Mouse (Mus musculus): Measurements from ENCODE around the gene Gale. TPM values are rescaled to one million over a fixed set of nuclear protein-coding genes. Genes with fewer than 3 reads are reported as not detected.
"Not testable (repeated sequence)": the region's sequence is repeated elsewhere in the genome, so short reads cannot be mapped to it uniquely, and the experiment has no call there.

The Gale gene
- polyA plus RNA-seq, 1 experiment = 13.4 TPM

DNA sequence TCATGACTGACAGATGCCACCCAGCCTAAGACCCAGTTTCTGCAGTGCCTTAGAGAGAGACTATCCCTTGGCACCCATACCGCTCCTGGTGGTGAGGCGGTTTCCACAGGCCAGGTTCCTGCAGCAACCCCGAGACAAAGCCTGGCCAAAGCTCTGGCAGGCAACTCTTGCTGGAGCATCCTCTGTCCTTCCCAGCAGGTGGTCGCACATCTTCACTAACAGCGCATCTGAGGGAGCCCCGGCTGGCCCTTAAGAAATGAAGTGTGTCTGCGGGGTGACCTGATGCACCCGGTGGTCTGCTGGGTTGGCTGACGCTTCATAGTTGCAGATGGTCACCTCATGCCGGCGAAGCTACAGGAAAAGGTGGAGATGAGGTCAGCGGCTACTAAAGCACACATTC is 12.6 kb downstream of the Gale start:
- H3K27ac ChIP-seq (ENCODE audit: insufficient read depth, low read depth, low read length) = no peak overlapping the region
- H3K4me1 ChIP-seq (ENCODE audit: control insufficient read depth, insufficient read depth, low read length) = peaks cover 5% of the 10 kb centered on the region; the same call in 1 of the 2 replicates
- no peaks in the 10 kb centered on the region for H3K36me3 ChIP-seq (ENCODE audit: control insufficient read depth, insufficient read depth, low read length)
- TF ChIP-seq CTCF (conservative IDR thresholded peaks at IDR 0.05; ENCODE audit: insufficient read depth, insufficient read length, low read depth, low read length) = no peak
- TF ChIP-seq POLR2A (IDR thresholded peaks at IDR 0.05; ENCODE audit: low read depth, low read length) = no peak
- no peak overlapping the region for H3K4me3 ChIP-seq (ENCODE audit: insufficient read depth, low read depth, low read length)
- no peaks in the 10 kb centered on the region for H3K27me3 ChIP-seq (replicated peaks; ENCODE audit: control insufficient read depth, insufficient read depth, low read length)
- WGBS = 93% methylated on average over 12 of the region's 12 CpGs
- no peak for DNase-seq

DNA sequence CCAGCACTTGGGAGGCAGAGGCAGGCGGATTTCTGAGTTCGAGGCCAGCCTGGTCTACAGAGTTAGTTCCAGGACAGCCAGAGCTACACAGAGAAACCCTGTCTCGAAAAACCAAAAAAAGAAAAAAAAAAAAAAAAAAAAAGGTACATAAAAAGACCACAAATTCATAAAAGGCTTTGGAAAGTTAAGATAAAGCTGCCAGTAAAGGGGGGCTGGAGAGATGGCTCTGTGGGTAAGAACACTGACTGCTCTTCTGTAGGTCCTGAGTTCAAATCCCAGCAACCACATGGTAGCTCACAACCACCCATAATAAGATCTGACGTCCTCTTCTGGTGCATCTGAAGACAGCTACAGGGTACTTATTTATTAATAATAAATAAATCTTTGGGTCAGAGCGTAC is 16.7 kb downstream of the Gale start:
- not testable (repeated sequence) for DNase-seq; H3K36me3 ChIP-seq (ENCODE audit: control insufficient read depth, insufficient read depth, low read length); H3K4me1 ChIP-seq (ENCODE audit: control insufficient read depth, insufficient read depth, low read length); H3K27ac ChIP-seq (ENCODE audit: insufficient read depth, low read depth, low read length); H3K4me3 ChIP-seq (ENCODE audit: insufficient read depth, low read depth, low read length); H3K27me3 ChIP-seq (replicated peaks; ENCODE audit: control insufficient read depth, insufficient read depth, low read length)
- WGBS = 92% methylated on average over 5 of the region's 5 CpGs

DNA sequence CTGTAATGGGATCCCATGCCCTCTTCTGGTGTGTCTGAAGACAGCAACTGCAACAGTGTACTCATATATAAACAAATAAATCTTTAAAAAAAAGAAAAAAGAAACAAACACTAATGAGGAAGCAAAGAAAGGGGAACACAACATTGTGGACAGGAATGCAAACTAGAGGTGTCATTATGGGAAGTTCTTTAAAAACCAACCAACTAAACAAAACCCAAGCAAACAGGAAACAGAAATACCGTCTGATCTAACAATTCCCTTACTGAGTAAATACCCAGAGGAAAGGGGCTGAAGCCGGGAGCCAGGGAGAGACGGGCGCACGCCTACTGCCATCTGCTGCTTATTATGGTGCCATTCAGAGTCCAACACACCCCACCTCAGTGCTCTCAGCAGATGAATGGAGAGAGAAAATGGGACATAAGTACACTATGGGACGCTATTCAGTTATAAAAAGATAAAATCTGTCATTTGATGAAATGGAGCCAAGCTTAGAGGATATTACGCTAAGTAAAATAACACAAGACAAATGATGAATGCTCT is 18.1 kb downstream of the Gale start:
- Histone ChIP-seq H3K4me1 (ENCODE audit: control insufficient read depth, insufficient read depth, low read length) (0 out of 2 replicates have a peak, but pooled peaks cover 2% of the 10 kb centered on the region), H3K27ac (ENCODE audit: insufficient read depth, low read depth, low read length) (no peak overlapping the region), H3K36me3 (ENCODE audit: control insufficient read depth, insufficient read depth, low read length) (no peaks in the 10 kb centered on the region), H3K27me3 (replicated peaks; ENCODE audit: control insufficient read depth, insufficient read depth, low read length) (no peaks in the 10 kb centered on the region), H3K4me3 (ENCODE audit: insufficient read depth, low read depth, low read length) (no peak overlapping the region)
- WGBS = 73% methylated on average over 7 of the region's 7 CpGs
- DNase-seq = no peak
- no peak for TF ChIP-seq POLR2A (IDR thresholded peaks at IDR 0.05; ENCODE audit: low read depth, low read length)
- TF ChIP-seq CTCF (conservative IDR thresholded peaks at IDR 0.05; ENCODE audit: insufficient read depth, insufficient read length, low read depth, low read length) = no peak

DNA sequence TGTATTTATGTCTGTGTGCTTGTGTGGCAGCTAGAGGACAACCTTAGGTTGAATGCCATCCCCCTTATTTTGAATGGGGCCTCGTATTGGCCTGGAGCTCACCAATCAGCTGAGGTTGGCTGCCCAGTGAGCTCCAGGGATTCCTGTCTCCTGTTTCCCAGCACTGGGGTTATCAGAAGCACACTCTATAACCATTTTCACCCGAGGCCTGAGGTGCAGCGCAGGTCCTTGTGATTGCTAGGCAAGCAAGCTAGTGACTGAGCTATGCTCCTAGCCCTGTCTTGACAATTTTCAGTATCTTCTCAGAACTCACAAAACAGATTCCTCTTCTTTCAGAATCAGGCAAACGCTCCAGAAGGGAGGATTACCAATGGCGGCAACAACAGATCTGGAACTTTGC is 21.0 kb downstream of the Gale start:
- H3K27ac ChIP-seq (ENCODE audit: insufficient read depth, low read depth, low read length) = no peak overlapping the region
- no peak for DNase-seq
- WGBS = 90% methylated on average over 5 of the region's 5 CpGs
- no peaks in the 10 kb centered on the region for H3K27me3 ChIP-seq (replicated peaks; ENCODE audit: control insufficient read depth, insufficient read depth, low read length)
- no peak overlapping the region for H3K4me3 ChIP-seq (ENCODE audit: insufficient read depth, low read depth, low read length)
- no peaks in the 10 kb centered on the region for H3K36me3 ChIP-seq (ENCODE audit: control insufficient read depth, insufficient read depth, low read length)
- H3K4me1 ChIP-seq (ENCODE audit: control insufficient read depth, insufficient read depth, low read length) = 0 out of 2 replicates have a peak, but pooled peaks cover 2% of the 10 kb centered on the region
- TF ChIP-seq CTCF (conservative IDR thresholded peaks at IDR 0.05; ENCODE audit: insufficient read depth, insufficient read length, low read depth, low read length) = no peak

DNA sequence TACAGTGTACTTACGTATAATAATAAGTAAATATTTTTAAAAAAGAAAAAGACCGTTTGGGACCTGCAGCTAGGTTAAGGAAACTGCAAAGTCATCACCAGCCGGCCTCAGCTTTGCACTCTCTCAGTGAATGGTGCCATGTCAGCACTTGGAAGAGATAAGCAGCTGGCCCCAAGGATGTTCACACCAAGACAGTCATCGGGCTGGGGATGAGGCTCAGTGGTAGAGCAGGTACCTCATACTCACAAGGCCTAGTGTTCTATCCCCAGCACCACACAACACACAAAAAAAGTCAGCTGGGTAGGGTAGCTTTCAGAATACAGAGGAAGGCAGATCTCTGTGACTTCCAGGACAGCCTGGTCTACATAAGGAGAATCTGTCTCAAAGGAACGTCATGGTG is 21.7 kb downstream of the Gale start:
- Histone ChIP-seq H3K36me3 (ENCODE audit: control insufficient read depth, insufficient read depth, low read length) (no peaks in the 10 kb centered on the region), H3K27me3 (replicated peaks; ENCODE audit: control insufficient read depth, insufficient read depth, low read length) (no peaks in the 10 kb centered on the region), H3K27ac (ENCODE audit: insufficient read depth, low read depth, low read length) (no peak overlapping the region), H3K4me1 (ENCODE audit: control insufficient read depth, insufficient read depth, low read length) (0 out of 2 replicates have a peak, but pooled peaks cover 2% of the 10 kb centered on the region), H3K4me3 (ENCODE audit: insufficient read depth, low read depth, low read length) (no peak overlapping the region)
- 84% methylated on average over 5 of the region's 5 CpGs for WGBS
- DNase-seq = no peak
- TF ChIP-seq CTCF (conservative IDR thresholded peaks at IDR 0.05; ENCODE audit: insufficient read depth, insufficient read length, low read depth, low read length) = no peak
- no peak for TF ChIP-seq POLR2A (IDR thresholded peaks at IDR 0.05; ENCODE audit: low read depth, low read length)

DNA sequence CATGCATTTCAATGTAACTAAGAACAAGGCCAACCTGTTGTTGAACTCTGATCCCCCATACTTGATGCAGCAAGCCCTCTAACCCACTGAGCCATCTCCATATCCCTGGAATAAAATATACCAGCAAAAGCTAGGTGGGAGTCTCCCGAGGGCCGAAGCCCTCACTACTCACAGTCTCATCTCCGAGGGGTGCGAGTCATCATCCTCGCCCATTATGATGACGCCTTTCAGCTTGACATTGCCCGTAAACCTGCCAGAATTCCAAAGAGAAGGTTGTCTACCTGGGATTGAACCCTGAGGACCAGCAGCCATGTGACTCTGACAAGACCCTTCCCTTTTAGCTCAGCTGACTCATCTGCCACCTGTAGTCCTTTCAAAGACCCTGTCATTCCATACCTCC is 22.2 kb downstream of the Gale start:
- Histone ChIP-seq H3K36me3 (ENCODE audit: control insufficient read depth, insufficient read depth, low read length) (no peaks in the 10 kb centered on the region), H3K27ac (ENCODE audit: insufficient read depth, low read depth, low read length) (no peak overlapping the region), H3K27me3 (replicated peaks; ENCODE audit: control insufficient read depth, insufficient read depth, low read length) (no peaks in the 10 kb centered on the region), H3K4me1 (ENCODE audit: control insufficient read depth, insufficient read depth, low read length) (0 out of 2 replicates have a peak, but pooled peaks cover 2% of the 10 kb centered on the region), H3K4me3 (ENCODE audit: insufficient read depth, low read depth, low read length) (no peak overlapping the region)
- no peak for TF ChIP-seq POLR2A (IDR thresholded peaks at IDR 0.05; ENCODE audit: low read depth, low read length)
- no peak for TF ChIP-seq CTCF (conservative IDR thresholded peaks at IDR 0.05; ENCODE audit: insufficient read depth, insufficient read length, low read depth, low read length)
- no peak for DNase-seq
- 86% methylated on average over 7 of the region's 7 CpGs for WGBS

DNA sequence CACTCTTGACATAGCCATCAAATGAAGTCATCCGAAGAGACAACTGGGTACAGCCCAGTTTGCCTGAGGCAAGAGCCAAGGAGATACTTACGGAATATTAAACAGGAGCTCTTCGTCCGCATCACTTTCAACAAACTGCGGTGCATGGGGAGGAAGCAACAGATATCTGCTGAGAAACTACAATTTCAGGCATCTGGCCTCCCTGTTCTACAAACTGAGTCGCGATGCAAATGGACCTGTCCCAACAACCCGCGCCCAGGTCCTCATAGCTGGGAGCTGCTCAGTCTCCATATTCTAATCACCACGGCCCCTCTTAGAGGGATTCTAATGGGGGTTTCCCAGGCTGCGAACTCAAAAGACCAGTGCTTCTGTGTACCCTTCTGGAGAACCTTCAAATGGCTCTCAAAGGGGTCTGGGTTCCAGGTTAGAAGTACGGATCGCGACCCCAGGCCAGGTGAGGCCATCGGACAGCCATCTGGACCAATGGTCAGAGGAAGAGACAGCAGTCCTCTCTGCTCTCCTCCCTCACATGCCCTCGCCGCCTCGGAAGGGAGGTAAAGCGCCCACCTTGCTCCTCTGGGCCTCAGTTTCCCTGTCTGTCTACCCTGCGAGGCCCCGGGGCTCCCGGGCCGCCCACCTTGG is 22.9 kb downstream of the Gale start:
- WGBS = 8% methylated on average over 23 of the region's 23 CpGs
- no peak for DNase-seq
- Histone ChIP-seq H3K27me3 (replicated peaks; ENCODE audit: control insufficient read depth, insufficient read depth, low read length) (no peaks in the 10 kb centered on the region), H3K4me3 (ENCODE audit: insufficient read depth, low read depth, low read length) (peak overlapping the region; percentile 76), H3K36me3 (ENCODE audit: control insufficient read depth, insufficient read depth, low read length) (no peaks in the 10 kb centered on the region), H3K27ac (ENCODE audit: insufficient read depth, low read depth, low read length) (0 out of 2 replicates have a peak overlapping the region, but pooled peaks have one; percentile 29), H3K4me1 (ENCODE audit: control insufficient read depth, insufficient read depth, low read length) (0 out of 2 replicates have a peak, but pooled peaks cover 2% of the 10 kb centered on the region)
- TF ChIP-seq CTCF (conservative IDR thresholded peaks at IDR 0.05; ENCODE audit: insufficient read depth, insufficient read length, low read depth, low read length) = no peak
- no peak for TF ChIP-seq POLR2A (IDR thresholded peaks at IDR 0.05; ENCODE audit: low read depth, low read length)

Measured in kidney, adult 2 months (tissue).